Mouse (Mus musculus) spleen, adult 2 months (tissue): ENCODE measurements around the gene Angptl4. TPM values are rescaled to one million over a fixed set of nuclear protein-coding genes. Genes with fewer than 3 reads are reported as not detected.

Experiments used
- DNase-seq, 2 experiments: peaks; one replicate each; pipeline versions ENCODE4 v3.0.0 to v3.0.0-alpha.2; 2012 to 2021; ENCODE audit warnings: low spot score in 2 of 2, low read depth in 1 of 2
- H3K27ac ChIP-seq: fragments of 200-500 bp; 2 replicates; pipeline ENCODE4 v1.5.1; 2012; ENCODE audit warnings: low read length, inconsistent platforms; ENCODE audit not compliant: insufficient read depth
- H3K27me3 ChIP-seq: fragments of 200-500 bp; 2 replicates; pipeline ENCODE4 v1.6.1; 2012; ENCODE audit warnings: mild to moderate bottlenecking, moderate library complexity, low read length, inconsistent platforms; ENCODE audit not compliant: control insufficient read depth, insufficient read depth
- H3K36me3 ChIP-seq: fragments of 200-500 bp; 2 replicates; pipeline ENCODE4 v1.6.1; 2012; ENCODE audit warnings: mild to moderate bottlenecking, low read length, inconsistent platforms; ENCODE audit not compliant: control insufficient read depth, insufficient read depth
- H3K4me1 ChIP-seq: fragments of 200-500 bp; 2 replicates; pipeline ENCODE4 v1.6.1; 2011; ENCODE audit warnings: inconsistent platforms; ENCODE audit not compliant: control insufficient read depth, insufficient read depth, insufficient read length
- H3K4me3 ChIP-seq: fragments of 200-500 bp; 2 replicates; pipeline ENCODE4 v1.5.1; 2011; ENCODE audit warnings: mild to moderate bottlenecking, inconsistent platforms; ENCODE audit not compliant: insufficient read depth, insufficient read length; ENCODE audit errors: extremely low read depth
- CTCF ChIP-seq: fragments of 200-500 bp; IDR thresholded peaks from 2 replicates; pipeline ENCODE4 v1.5.1; 2011; ENCODE audit warnings: mild to moderate bottlenecking, inconsistent platforms; ENCODE audit not compliant: insufficient read depth, insufficient read length, insufficient replicate concordance; ENCODE audit errors: extremely low read depth
- POLR2A ChIP-seq: fragments of 200-500 bp; IDR thresholded peaks from 2 replicates; pipeline ENCODE4 v1.6.1; 2011; ENCODE audit warnings: low read depth, low read length, inconsistent platforms
- WGBS: fragments of 180-500 bp; shearing (Covaris S2); methylation state at CpG from one replicate; pipeline ENCODE4 v1.1.7; 2018; 5-methylcytosine and 5-hydroxymethylcytosine counted together
- polyA plus RNA-seq: library from polyadenylated mRNA; depleted of rRNA; stranded (reverse); fragments of >200 nt; gene quantifications from 2 replicates; pipeline ENCODE4 v1.2.3, GENCODE M21; 2012

Angptl4 gene
- polyA plus RNA-seq, 1 experiment = 15.6 TPM

DNA sequence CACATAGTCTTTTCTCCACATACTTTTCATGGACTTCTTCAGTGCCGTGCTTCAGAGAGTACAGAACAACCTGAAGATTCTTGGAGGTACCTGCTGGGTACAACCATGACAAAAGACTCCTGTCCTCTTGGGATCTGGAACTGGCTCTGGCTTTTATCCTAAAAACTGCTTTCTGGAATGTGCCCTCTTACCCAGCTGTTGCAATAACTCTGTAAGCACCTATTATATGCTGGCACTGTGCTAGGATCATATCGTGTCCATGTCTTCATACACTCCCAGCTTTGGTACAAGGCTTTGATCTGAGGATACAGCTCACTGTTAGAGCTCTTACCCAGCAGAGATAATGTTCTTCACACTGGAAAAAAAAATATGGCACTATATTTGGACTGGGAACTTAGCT lies 3.3 kb upstream of the Angptl4 start:
- WGBS = 92% methylated on average over 2 of the region's 2 CpGs
- peaks cover 17% of the 10 kb centered on the region for H3K4me1 ChIP-seq
- no peak overlapping the region for H3K4me3 ChIP-seq
- TF ChIP-seq POLR2A (no peak), CTCF (no peak)
- no peaks in the 10 kb centered on the region for H3K27me3 ChIP-seq
- no peak for DNase-seq
- no peaks in the 10 kb centered on the region for H3K36me3 ChIP-seq
- no peak overlapping the region for H3K27ac ChIP-seq

DNA sequence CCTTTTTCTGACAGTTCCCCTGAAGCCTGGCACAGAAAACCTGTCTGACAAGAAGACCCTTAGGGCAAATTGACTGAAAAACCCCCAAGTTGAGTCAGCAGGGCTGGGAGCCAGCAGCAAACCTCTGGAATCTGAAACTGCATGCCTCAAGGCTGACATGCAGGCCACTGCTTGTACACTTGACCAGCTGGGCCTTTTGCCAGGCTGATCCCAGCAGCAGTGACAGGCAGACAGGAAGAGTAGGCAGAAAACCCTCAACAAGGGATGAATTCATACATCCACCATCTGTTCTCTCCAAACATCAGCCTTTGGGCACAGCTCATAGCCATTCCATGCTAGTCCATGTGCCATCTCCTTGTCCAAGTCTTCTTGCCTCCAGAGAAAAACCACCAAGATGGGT lies 1.8 kb upstream of the Angptl4 start:
- Histone ChIP-seq H3K27me3 (no peaks in the 10 kb centered on the region), H3K36me3 (no peaks in the 10 kb centered on the region), H3K4me3 (no peak overlapping the region), H3K4me1 (peaks cover 17% of the 10 kb centered on the region), H3K27ac (no peak overlapping the region)
- TF ChIP-seq POLR2A = no peak
- TF ChIP-seq CTCF = no peak
- DNase-seq = peak in 1 of 2 experiments; percentile 22

DNA sequence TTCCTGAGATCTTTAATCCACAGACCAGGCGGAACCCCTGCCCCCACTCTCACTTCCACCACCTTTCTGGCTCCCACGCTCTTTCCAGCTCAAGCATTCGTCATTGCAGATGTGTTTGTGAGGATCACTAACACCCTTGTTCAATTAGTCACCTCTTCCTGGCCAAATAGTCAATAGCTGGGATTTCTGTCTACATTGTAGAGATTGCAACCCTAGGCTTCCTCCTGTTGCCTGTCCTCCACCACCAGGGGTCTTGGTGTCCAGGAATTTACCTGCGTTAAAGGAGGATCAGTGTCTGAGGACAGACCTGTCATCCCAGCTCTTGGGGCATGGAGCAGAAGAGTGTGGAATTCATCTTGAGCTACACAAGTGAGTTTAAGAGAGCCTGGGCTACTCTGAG lies 437 bp upstream of the Angptl4 start:
- Histone ChIP-seq H3K4me3 (peak overlapping the region; percentile 52; the same call in 1 of the 2 replicates), H3K36me3 (no peaks in the 10 kb centered on the region), H3K27me3 (no peaks in the 10 kb centered on the region), H3K4me1 (peaks cover 17% of the 10 kb centered on the region), H3K27ac (peak overlapping the region; percentile 13; the same call in 1 of the 2 replicates)
- WGBS = 32% methylated on average over 4 of the region's 4 CpGs
- no peak for DNase-seq
- TF ChIP-seq POLR2A (no peak), CTCF (no peak)

DNA sequence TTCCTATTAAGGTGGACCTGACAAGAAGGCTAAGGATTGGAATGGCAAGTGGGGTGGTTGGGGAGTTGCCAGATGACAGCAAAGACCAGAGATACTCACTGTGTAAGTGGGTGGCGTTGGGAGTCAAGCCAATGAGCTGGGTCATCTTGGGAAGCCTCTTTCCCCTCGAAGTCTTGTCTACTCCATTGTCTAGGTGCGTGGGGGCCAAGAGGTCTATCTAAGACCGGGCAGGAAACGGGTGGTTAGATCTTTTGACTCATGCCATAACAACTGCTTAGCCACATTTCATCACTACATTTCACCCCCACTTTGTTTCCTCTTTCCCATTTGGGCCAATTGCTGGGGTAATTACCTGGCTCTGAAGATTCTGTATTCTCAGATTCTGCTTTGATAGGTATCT lies 1.2 kb downstream of the Angptl4 start:
- H3K27ac ChIP-seq = peak overlapping the region; percentile 24; the same call in 1 of the 2 replicates
- 19% methylated on average over 5 of the region's 5 CpGs for WGBS
- H3K27me3 ChIP-seq = no peaks in the 10 kb centered on the region
- H3K36me3 ChIP-seq = no peaks in the 10 kb centered on the region
- H3K4me1 ChIP-seq = peaks cover 17% of the 10 kb centered on the region
- no peak for DNase-seq
- TF ChIP-seq POLR2A (no peak), CTCF (no peak)
- H3K4me3 ChIP-seq = peak overlapping the region; percentile 52

DNA sequence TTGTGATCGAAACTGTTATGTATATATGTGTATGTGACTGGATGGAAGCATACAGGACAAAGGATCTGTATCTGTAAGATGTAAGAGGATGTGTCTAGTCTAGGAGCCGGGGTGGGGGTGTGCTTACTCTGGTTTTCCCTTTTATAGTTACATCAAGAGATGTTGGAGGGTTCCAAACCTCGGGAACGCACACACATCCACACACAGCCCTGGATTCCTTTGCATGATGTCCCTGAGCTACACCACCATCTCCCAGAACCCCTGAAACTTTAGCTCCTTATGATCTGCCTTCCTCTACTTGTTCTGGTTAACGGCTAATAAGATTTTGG lies 1.7 kb downstream of the Angptl4 start:
- H3K4me1 ChIP-seq = peaks cover 17% of the 10 kb centered on the region
- DNase-seq = no peak
- H3K27ac ChIP-seq = no peak overlapping the region

DNA sequence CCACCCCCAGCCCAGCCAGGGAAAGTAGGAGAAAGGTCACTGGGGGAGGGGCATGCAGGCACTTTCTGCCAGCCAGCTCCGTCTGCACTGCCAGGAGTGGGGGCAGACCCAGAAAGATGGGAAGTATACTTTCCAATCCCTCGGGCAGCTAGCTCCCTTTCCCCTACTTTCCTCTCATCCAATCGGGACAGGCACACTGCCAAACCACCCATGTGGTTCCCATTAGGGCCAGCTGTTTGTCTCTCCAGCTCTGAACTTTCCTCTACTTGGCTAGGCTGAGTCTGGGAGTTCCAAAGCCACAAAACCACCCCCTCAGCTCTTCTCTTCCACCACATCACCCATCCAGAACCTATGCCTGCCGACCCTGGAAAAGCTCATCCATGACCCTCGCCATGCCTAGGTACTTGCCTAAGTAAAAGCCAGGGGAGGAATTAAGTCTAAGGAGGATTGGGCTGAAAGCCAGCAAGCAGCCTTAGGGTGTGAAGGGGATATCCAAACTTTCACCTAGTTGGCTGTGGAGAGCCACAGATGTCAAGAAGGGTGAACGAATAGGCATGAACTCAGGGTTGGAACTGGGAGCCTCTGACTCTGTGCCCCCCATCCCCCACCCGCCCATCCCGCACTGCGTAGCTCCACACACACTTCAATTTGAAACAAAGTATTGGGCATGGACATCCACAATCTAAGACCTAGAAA lies 2.2 kb downstream of the Angptl4 start:
- WGBS = 55% methylated on average over 9 of the region's 9 CpGs
- Histone ChIP-seq H3K4me1 (peaks cover 17% of the 10 kb centered on the region), H3K27me3 (no peaks in the 10 kb centered on the region), H3K27ac (peak overlapping the region; percentile 56), H3K4me3 (no peak overlapping the region), H3K36me3 (peaks cover 2% of the 10 kb centered on the region; the same call in 1 of the 2 replicates)
- no peak for DNase-seq
- no peak for TF ChIP-seq POLR2A
- TF ChIP-seq CTCF = no peak

More for the DNA sequence above, 1.7 kb downstream of the Angptl4 start:
- WGBS = 79% methylated on average over 5 of the region's 5 CpGs
- H3K27me3 ChIP-seq = no peaks in the 10 kb centered on the region
- no peak for TF ChIP-seq CTCF
- no peak for TF ChIP-seq POLR2A
- H3K4me3 ChIP-seq = no peak overlapping the region
- peaks cover 2% of the 10 kb centered on the region; the same call in 1 of the 2 replicates for H3K36me3 ChIP-seq

DNA sequence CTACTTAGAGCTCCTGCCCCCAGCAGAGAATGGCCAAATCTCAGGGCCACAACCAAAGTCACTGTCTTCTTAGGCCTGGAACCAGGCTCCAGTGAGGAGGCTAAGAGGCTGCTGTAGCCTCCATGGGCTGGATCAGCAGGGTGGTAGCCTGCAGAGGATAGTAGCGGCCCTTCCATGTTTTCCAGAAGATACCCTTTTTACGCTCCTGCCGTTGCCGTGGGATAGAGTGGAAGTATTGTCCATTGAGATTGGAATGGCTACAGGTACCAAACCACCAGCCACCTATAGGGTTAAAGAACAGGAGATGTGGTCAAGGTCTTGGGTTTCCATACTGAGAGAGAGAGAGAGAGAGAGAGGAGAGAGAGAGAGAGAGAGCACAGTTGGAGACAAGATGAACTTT lies 6.3 kb downstream of the Angptl4 start:
- Histone ChIP-seq H3K4me1 (peaks cover under 1% of the 10 kb centered on the region; the same call in 1 of the 2 replicates), H3K27ac (no peak overlapping the region), H3K27me3 (no peaks in the 10 kb centered on the region), H3K4me3 (no peak overlapping the region), H3K36me3 (peaks cover 2% of the 10 kb centered on the region; the same call in 1 of the 2 replicates)
- DNase-seq = no peak
- TF ChIP-seq CTCF (no peak), POLR2A (no peak)
- WGBS = 97% methylated on average over 4 of the region's 4 CpGs
